Mouse (Mus musculus): ENCODE data around the gene Sh3bgrl3. TPM values are rescaled to one million over a fixed set of nuclear protein-coding genes. Genes with fewer than 3 reads are reported as not detected.

Sh3bgrl3 gene
- total RNA-seq, 2 experiments from 2014 or later, result 204 to 214 TPM

DNA sequence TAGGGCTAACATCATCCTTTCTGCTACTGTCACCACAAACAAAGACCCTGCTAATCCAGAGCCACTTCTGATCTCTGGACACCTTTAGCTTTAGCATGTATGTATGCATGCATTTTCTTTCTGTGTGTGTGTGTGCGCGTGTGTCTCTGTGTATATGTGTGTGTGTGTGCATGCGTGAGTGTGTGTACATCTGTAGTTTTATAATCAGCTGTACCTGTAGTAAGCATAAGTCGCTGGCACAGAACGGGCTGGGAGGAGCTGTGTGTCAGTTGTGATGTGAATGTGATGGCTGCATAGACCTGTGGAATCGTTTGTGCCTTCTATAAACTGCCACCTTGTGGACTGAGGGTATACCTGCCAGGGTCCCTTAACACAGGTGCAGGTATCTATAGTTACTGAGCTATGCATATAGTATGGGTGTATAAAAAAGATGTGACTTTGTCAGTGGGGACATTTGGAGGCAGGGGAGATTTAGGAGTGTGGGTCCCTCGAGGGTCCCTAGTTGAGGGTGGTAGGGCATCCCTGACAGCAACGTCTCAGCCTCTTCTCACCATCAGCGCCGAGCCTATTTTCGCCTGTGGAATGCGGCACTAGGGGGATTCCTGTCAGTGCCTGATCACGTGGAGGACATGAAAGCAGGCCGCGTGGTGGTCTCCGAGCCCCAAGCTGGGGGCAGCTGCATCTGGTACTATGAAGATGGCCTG is 37.9 kb downstream of the Sh3bgrl3 start:
- intact Hi-C loops (cut with DNase I), result no loop called here
- DNase-seq (ENCODE audit: low spot score in 2 of 2), result no peak

DNA sequence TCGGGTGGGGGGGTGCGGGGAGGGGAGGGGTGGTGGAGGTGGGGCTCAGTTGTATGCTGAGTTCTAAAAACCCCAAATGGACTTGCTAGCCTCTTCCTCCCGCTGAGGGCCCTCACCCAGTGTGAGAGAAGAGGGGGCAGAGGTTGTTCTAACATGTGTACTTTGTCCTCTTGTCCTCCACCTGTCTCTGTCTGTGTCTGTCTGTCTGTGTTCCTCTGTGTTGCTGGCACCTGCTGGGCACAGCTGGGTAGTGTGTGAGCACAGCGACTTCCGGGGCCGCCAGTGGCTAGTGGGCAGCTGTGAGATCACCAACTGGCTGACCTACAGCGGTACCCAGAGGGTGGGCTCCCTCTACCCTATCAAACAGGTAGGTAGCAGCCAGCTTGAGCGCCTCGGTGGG is 39.6 kb downstream of the Sh3bgrl3 start:
- DNase-seq (ENCODE audit: low spot score in 2 of 2), result no peak
- intact Hi-C loops (cut with DNase I), result loop anchor here (2.0 kb wide), 1 partner anchor 52 kb away; no protein-coding TSS in a partner anchor

GRCm38 (mm10) chr4:134087412-134087811 is 41.2 kb downstream of the Sh3bgrl3 start:
- DNase-seq (ENCODE audit: low spot score in 2 of 2), result peak in 1 of 2 experiments; percentile 14
- intact Hi-C loops (cut with DNase I), result no loop called here

GRCm38 (mm10) chr4:134084999-134085398 is 43.6 kb downstream of the Sh3bgrl3 start:
- no peak for DNase-seq (ENCODE audit: low spot score in 2 of 2)
- intact Hi-C loops (cut with DNase I), result no loop called here

- DNase-seq (ENCODE audit: low spot score in 2 of 2), result no peak
- intact Hi-C loops (cut with DNase I), result no loop called here
These were observed 46.1 kb downstream of the Sh3bgrl3 start for GRCm38 (mm10) chr4:134082460-134082859.

DNA sequence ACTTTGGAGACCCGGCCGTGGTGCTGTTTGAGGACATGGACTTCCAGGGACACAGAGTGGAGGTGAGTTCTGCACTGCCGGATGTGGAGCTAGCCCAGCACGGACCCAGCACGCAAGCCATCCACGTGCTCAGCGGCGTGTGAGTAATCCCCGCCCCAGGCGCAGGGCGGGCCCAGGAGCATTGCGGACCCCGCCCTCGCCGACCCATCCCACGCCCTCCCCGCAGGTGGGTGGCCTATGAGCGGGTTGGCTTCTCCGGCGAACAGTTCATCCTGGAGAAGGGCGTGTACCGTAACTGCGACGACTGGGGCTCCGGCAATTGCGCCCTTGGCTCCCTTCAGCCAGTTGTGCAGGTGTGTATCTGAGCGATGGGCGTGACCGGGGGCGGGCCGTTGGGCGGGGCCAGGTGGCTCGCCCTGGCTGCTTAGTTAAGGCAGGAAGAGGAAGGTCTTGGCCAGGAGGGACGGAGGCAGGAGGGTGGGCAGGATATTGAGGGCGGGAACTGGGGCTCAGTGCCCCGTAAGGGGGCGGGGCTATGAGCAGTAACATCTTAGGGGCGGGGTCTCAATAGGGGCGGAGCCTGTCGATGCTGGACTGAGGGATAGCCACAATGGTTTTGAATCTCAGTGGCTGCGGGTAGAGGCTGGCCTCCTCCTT is 46.7 kb downstream of the Sh3bgrl3 start:
- intact Hi-C loops (cut with DNase I), result no loop called here
- DNase-seq (ENCODE audit: low spot score in 2 of 2), result peak; percentile 27 to 52

DNA sequence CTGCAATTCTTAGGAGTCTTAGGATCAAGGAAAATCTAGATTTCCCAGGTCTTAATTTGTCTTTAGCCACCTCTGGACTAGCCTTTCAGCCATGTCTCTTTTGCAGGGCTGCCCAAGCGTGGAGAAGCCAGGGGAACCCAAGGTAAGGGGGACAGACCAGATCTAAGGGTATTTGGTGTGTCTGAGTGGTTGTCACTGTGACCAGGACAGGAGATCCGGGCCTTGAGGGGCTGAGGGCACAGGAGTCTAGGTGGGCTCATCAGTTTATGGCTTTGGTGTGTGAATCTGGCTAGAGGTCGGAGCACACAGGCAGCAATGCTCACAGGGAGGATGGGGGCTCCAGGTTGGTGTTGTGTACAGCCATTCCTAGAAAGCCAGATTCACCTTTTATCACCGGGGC is 47.9 kb downstream of the Sh3bgrl3 start:
- DNase-seq (ENCODE audit: low spot score in 2 of 2), result no peak
- intact Hi-C loops (cut with DNase I), result no loop called here

GRCm38 (mm10) chr4:134078694-134079093 is 49.9 kb downstream of the Sh3bgrl3 start:
- intact Hi-C loops (cut with DNase I), result no loop called here
- DNase-seq (ENCODE audit: low spot score in 2 of 2), result peak; percentile 57 to 76

Other genes starting within 250 kb of the Sh3bgrl3 start
- 10 to 100 TPM; 12.7 TPM for gene Rps6ka1, start 241.0 kb downstream of the Sh3bgrl3 start, total RNA-seq (2021)
- 100 to 1,000 TPM; 118 to 146 TPM for gene Hmgn2, start 160.1 kb downstream of the Sh3bgrl3 start, total RNA-seq (2021)
- gene Dhdds, start 127.9 kb downstream of the Sh3bgrl3 start, total RNA-seq (2021), result 10 to 100 TPM; 61.0 to 63.6 TPM
- gene Lin28a, start 109.9 kb downstream of the Sh3bgrl3 start, total RNA-seq (2021), result not detected
- not detected for gene Zfp683, start 75.0 kb downstream of the Sh3bgrl3 start, total RNA-seq (2021)
- gene Crybg2, start 68.0 kb downstream of the Sh3bgrl3 start, total RNA-seq (2021), result 1 to 10 TPM; 1.3 to 1.4 TPM
- 1 to 10 TPM in 1 of 2 experiments, under 1 TPM in 1; 0.99 to 2.4 TPM for gene Cd52, start 33.7 kb downstream of the Sh3bgrl3 start, total RNA-seq (2021)
- gene Ubxn11, start 26.2 kb downstream of the Sh3bgrl3 start, total RNA-seq (2021), result 10 to 100 TPM; 22.6 to 25.0 TPM
- gene Cep85, start 58.3 kb upstream of the Sh3bgrl3 start, total RNA-seq (2021), result 10 to 100 TPM in 1 of 2 experiments, 1 to 10 TPM in 1; 9.5 to 10.5 TPM
- gene Gm7534, start 74.2 kb upstream of the Sh3bgrl3 start, total RNA-seq (2021), result not detected
- not detected for gene Catsper4, start 98.6 kb upstream of the Sh3bgrl3 start, total RNA-seq (2021)
- gene Cnksr1, start 109.6 kb upstream of the Sh3bgrl3 start, total RNA-seq (2021), result under 1 TPM in 1 of 2 experiments, not detected in 1; 0.24 TPM
- not detected for gene E130218I03Rik, start 114.9 kb upstream of the Sh3bgrl3 start, total RNA-seq (2021)
- gene Zfp593, start 116.8 kb upstream of the Sh3bgrl3 start, total RNA-seq (2021), result 10 to 100 TPM in 1 of 2 experiments, 1 to 10 TPM in 1; 10.0 to 12.5 TPM
- gene Gm30191, start 118.1 kb upstream of the Sh3bgrl3 start, total RNA-seq (2021), result not detected
- 1 to 10 TPM; 3.8 to 4.3 TPM for gene Grrp1, start 125.3 kb upstream of the Sh3bgrl3 start, total RNA-seq (2021)
- gene Pdik1l, start 159.1 kb upstream of the Sh3bgrl3 start, total RNA-seq (2021), result 10 to 100 TPM; 16.1 to 16.4 TPM
- under 1 TPM; 0.40 to 0.86 TPM for gene Trim63, start 186.3 kb upstream of the Sh3bgrl3 start, total RNA-seq (2021)
- under 1 TPM in 1 of 2 experiments, not detected in 1; 0.17 TPM for gene Slc30a2, start 214.4 kb upstream of the Sh3bgrl3 start, total RNA-seq (2021)